Mouse (Mus musculus) liver, postnatal 0 days (tissue): ENCODE measurements around the gene Rdh9. TPM values are rescaled to one million over a fixed set of nuclear protein-coding genes. Genes with fewer than 3 reads are reported as not detected.

Source experiments
- ATAC-seq: fragments of 200-750 bp; cut with Nextera tagmentation; 2 replicates; pipeline ENCODE4 v1.8.0; 2017; ENCODE audit warnings: mild to moderate bottlenecking, moderate library complexity
- DNase-seq: peaks from one replicate; pipeline ENCODE4 v3.0.0-alpha.2; 2016
- H3K27ac ChIP-seq: fragments of 300-500 bp; sonication (generic); 2 replicates; pipeline ENCODE4 v1.5.1; 2014; ENCODE audit warnings: antibody characterized with exemption, moderate library complexity, mild to moderate bottlenecking, low read depth
- H3K27me3 ChIP-seq: fragments of 300-500 bp; sonication (generic); 2 replicates; pipeline ENCODE4 v1.6.1; 2014; ENCODE audit warnings: low read length, control low read depth, mixed read lengths; ENCODE audit not compliant: insufficient read depth
- H3K36me3 ChIP-seq: fragments of 300-500 bp; sonication (generic); replicated peaks from 2 replicates; pipeline ENCODE4 v1.6.1; 2014; ENCODE audit warnings: mild to moderate bottlenecking, control low read depth, low read length, moderate library complexity, mixed read lengths; ENCODE audit not compliant: insufficient read depth
- H3K4me1 ChIP-seq: fragments of 300-500 bp; sonication (generic); 2 replicates; pipeline ENCODE4 v1.6.1; 2014; ENCODE audit warnings: antibody characterized with exemption, mild to moderate bottlenecking, control low read depth; ENCODE audit not compliant: insufficient read depth
- H3K4me2 ChIP-seq: fragments of 300-500 bp; sonication (generic); 2 replicates; pipeline ENCODE4 v1.6.1; 2014; ENCODE audit warnings: low read depth, mild to moderate bottlenecking, low read length, moderate library complexity, mixed read lengths
- H3K4me3 ChIP-seq: fragments of 300-500 bp; sonication (generic); 2 replicates; pipeline ENCODE4 v1.5.1; 2014; ENCODE audit warnings: low read depth, low read length
- H3K9ac ChIP-seq: fragments of 300-500 bp; sonication (generic); replicated peaks from 2 replicates; pipeline ENCODE4 v1.6.1; 2014; ENCODE audit warnings: mild to moderate bottlenecking, moderate library complexity
- H3K9me3 ChIP-seq: fragments of 300-500 bp; sonication (generic); 2 replicates; pipeline ENCODE4 v1.6.1; 2016; ENCODE audit warnings: mild to moderate bottlenecking, control low read depth, low read length, mixed read lengths
- CTCF ChIP-seq: sonication (generic); IDR thresholded peaks from 2 replicates; pipeline ENCODE4 v1.5.1; 2016; ENCODE audit warnings: antibody characterized with exemption, low read depth
- EP300 ChIP-seq: IDR thresholded peaks from 2 replicates; pipeline ENCODE4 v1.6.1; 2016; ENCODE audit warnings: antibody characterized with exemption, low read depth, mild to moderate bottlenecking
- WGBS: fragments of 180-500 bp; shearing (Covaris S2); extraction: QIAGEN DNeasy Blood & Tissue Kit; methylation state at CpG from one replicate; pipeline ENCODE4 v1.1.7; 2014; ENCODE audit not compliant: insufficient replicate concordance; 5-methylcytosine and 5-hydroxymethylcytosine counted together
- polyA plus RNA-seq: library from polyadenylated mRNA; unstranded; fragments of >200 nt; fragmentation: Nextera tagmentation; extraction: Ambion mirVana; gene quantifications from 2 replicates; pipeline ENCODE4 v1.2.1, GENCODE M21; 2015

Gene Rdh9
- polyA plus RNA-seq, 1 experiment from 2014 or later, result 15.7 TPM

DNA sequence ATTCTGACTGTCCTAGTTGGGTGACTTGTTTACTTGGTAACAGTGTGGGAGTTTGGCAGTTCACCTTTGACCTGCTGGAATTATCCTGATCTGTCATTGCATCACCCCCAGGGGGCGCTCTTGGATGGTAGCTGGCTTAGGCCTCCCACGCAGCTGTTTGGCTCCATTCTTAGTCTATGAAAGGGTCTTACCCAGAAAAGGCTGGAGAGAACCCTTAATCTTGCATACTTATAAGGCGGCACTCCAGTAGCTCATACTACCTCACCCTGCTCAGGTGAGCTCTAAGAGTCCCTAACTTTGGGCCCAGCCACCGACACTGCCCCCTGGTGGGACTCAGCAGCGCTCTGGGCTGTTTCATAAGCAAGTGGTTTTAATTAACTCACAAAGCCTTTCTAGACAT lies 31.5 kb upstream of the Rdh9 start:
- TF ChIP-seq EP300 (no peak), CTCF (peak; percentile 78)
- H3K4me3 ChIP-seq, result no peak overlapping the region
- H3K4me1 ChIP-seq, result peaks cover 37% of the 10 kb centered on the region
- H3K9me3 ChIP-seq, result no peaks in the 10 kb centered on the region
- H3K27ac ChIP-seq, result no peak overlapping the region; the same call in 1 of the 2 replicates
- WGBS, result 71% methylated on average over 5 of the region's 5 CpGs
- peak; percentile 35 for ATAC-seq
- peaks cover 38% of the 10 kb centered on the region for H3K36me3 ChIP-seq
- no peaks in the 10 kb centered on the region for H3K27me3 ChIP-seq
- H3K9ac ChIP-seq, result no peak overlapping the region
- H3K4me2 ChIP-seq, result no peak overlapping the region
- peak; percentile 77 for DNase-seq

- H3K36me3 ChIP-seq, result peaks cover 38% of the 10 kb centered on the region
- no peaks in the 10 kb centered on the region for H3K27me3 ChIP-seq
- H3K4me1 ChIP-seq, result peaks cover 36% of the 10 kb centered on the region
- no peaks in the 10 kb centered on the region for H3K9me3 ChIP-seq
- no peak for TF ChIP-seq CTCF
- TF ChIP-seq EP300, result no peak
- ATAC-seq, result no peak
- H3K4me3 ChIP-seq, result no peak overlapping the region
- no peak overlapping the region for H3K9ac ChIP-seq
- no peak overlapping the region for H3K4me2 ChIP-seq
- H3K27ac ChIP-seq, result peak overlapping the region; percentile 17
- whole genome bisulfite sequencing, result 38% methylated on average over 5 of the region's 5 CpGs
- DNase-seq, result no peak
These were observed 30.3 kb upstream of the Rdh9 start for GRCm38 (mm10) chr10:127745886-127746285.

GRCm38 (mm10) chr10:127747254-127747653 lies 28.9 kb upstream of the Rdh9 start:
- Histone ChIP-seq H3K9me3 (no peaks in the 10 kb centered on the region), H3K9ac (peak overlapping the region; percentile 27; the same call in 1 of the 2 replicates), H3K4me2 (no peak overlapping the region), H3K4me3 (no peak overlapping the region), H3K27ac (peak overlapping the region; percentile 93), H3K36me3 (peaks cover 29% of the 10 kb centered on the region), H3K27me3 (no peaks in the 10 kb centered on the region), H3K4me1 (peaks cover 36% of the 10 kb centered on the region)
- no peak for ATAC-seq
- 82% methylated on average over 8 of the region's 8 CpGs for WGBS
- TF ChIP-seq CTCF (no peak), EP300 (no peak)
- DNase-seq, result no peak

DNA sequence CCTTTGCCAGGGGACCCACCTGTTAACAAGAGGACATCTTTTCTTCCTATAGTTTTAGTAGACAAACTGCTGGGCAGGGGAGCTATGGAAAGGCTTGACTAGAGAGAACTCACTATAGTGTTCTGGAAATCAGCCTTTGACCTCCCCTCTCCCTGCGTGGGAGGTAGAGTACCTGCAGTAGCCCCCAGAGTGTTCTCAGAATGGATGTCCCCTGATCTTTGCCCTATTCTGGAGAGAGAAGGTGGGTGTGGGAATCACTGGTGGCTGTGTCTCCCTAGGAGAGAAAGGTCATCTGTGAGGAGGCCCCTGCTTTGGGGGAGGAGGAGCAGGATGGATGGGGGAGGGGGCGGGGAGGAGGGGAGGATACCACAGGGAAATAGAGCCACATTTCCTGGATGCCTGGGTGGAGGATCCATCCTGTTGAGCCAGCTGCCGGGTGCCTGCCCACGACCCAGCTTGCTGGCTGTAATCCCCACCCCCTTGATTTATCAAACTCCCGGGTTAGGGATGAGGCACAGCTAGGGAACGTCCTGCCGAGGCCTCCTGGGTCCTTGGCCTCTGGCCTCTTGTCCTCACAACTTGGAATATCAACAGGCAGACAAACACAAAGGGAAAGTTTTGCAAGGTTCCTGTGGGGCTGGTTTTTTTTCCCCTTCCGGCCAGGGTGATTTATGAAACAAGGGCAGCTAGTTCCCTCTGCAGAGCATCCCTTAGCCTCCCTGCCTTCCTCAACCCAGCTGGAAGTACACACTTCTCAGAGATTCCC lies 27.2 kb upstream of the Rdh9 start:
- H3K9me3 ChIP-seq, result no peaks in the 10 kb centered on the region
- H3K9ac ChIP-seq, result peak overlapping the region; percentile 53
- H3K27me3 ChIP-seq, result no peaks in the 10 kb centered on the region
- WGBS, result 14% methylated on average over 8 of the region's 8 CpGs
- H3K4me3 ChIP-seq, result peak overlapping the region; percentile 24
- no peak for TF ChIP-seq CTCF
- TF ChIP-seq EP300, result peak; percentile 72
- DNase-seq (peak; percentile 74), ATAC-seq (peak; percentile 81)
- H3K27ac ChIP-seq, result peak overlapping the region; percentile 93
- peak overlapping the region; percentile 53 for H3K4me2 ChIP-seq
- peaks cover 11% of the 10 kb centered on the region for H3K36me3 ChIP-seq
- peaks cover 36% of the 10 kb centered on the region for H3K4me1 ChIP-seq

DNA sequence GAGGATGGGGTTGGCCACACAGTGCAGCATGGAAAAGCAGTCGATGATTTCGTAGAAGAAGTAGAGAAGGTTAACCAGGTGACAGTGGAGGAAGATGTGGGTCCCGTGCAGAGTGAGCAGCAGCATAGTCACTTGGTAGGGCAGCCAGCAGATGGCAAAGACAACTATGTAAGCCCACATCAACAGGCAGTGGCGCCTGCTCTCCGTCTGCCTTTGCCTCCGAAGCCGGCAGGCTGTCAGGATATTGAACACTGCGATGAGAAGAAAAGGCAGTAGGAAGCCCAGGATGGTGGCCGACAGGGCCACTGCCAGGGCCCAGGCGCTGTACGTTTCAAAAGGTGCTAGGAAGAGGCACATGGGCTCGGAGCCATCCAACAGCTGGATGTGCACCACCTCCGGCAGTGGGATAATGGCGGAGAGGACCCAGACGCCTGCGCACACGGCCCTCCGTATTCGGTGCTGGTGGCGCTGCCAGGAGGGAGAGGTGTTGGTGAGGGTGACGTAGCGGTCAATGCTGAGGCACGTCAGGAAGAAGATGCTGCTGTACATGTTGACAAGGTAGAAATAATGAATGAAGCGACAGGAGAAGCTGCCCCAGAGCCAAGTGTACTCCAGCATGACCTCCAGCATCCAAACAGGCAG lies 25.9 kb upstream of the Rdh9 start:
- peak overlapping the region; percentile 24 for H3K4me3 ChIP-seq
- TF ChIP-seq CTCF, result no peak
- no peak for TF ChIP-seq EP300
- no peaks in the 10 kb centered on the region for H3K9me3 ChIP-seq
- H3K4me1 ChIP-seq, result peaks cover 41% of the 10 kb centered on the region
- H3K27ac ChIP-seq, result peak overlapping the region; percentile 93
- ATAC-seq (no peak), DNase-seq (no peak)
- WGBS, result 68% methylated on average over 24 of the region's 24 CpGs
- H3K36me3 ChIP-seq, result peaks cover 7% of the 10 kb centered on the region
- H3K4me2 ChIP-seq, result peak overlapping the region; percentile 53
- no peaks in the 10 kb centered on the region for H3K27me3 ChIP-seq
- peak overlapping the region; percentile 53 for H3K9ac ChIP-seq

DNA sequence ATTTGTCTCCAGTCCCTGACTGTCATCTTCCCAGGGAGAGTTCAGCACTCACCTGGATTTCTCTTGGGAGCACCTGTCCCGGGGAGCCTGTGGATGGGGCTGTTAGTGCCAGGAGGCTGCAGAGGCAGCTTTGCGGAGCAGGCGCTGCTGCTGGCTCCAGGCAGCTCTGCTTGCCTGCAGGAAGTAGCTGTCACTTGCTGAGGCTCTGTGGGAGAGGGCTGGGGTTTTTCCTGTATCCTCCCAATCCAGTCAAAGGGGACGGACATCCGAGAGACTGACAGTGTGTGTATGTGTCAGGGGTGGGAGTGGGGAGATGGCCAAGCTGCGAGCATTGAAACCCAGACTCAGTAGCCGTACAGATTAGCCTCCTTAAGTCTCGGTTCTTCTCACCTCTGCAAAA lies 24.6 kb upstream of the Rdh9 start, which contains the start of gene Gpr182:
TSS of gene Gpr182 (minus strand) at position 185 of the 400 bp plus-strand sequence.
- 32% methylated on average over 8 of the region's 8 CpGs for WGBS
- peak within 1 kb of the TSS; percentile 52 for H3K9ac ChIP-seq
- peak within 1 kb of the TSS; percentile 24 for H3K4me3 ChIP-seq
- H3K4me1 ChIP-seq, result peaks cover 40% of the 10 kb centered on the region
- no peaks in the 10 kb centered on the region for H3K27me3 ChIP-seq
- H3K9me3 ChIP-seq, result no peaks in the 10 kb centered on the region
- DNase-seq (no peak), ATAC-seq (no peak)
- H3K36me3 ChIP-seq, result peaks cover 7% of the 10 kb centered on the region
- peak within 1 kb of the TSS; percentile 93 for H3K27ac ChIP-seq
- TF ChIP-seq CTCF (no peak), EP300 (peak; percentile 29; the same call in 1 of the 2 replicates)
- H3K4me2 ChIP-seq, result peak within 1 kb of the TSS; percentile 53
